Mouse (Mus musculus) gastrocnemius, adult 18-20 months (tissue): ENCODE results near the gene Pgs1. TPM values are rescaled to one million over a fixed set of nuclear protein-coding genes. Genes with fewer than 3 reads are reported as not detected.
A peak's percentile ranks its signal among the peaks of the same experiment; 100 is the strongest.

Experiments used
- DNase-seq: peaks from one replicate; pipeline ENCODE4 v3.0.0; 2021; ENCODE audit warnings: low spot score
- total RNA-seq, 2 experiments: library from RNA; stranded (reverse); gene quantifications; 2 replicates each; pipeline ENCODE4 v1.2.3; 2021

Pgs1 gene
- total RNA-seq, 2 experiments from 2014 or later: 17.6 to 18.5 TPM

- DNase-seq: no peak
Observed at GRCm38 (mm10) chr11:118000083-118000482, 14.0 kb downstream of the Pgs1 start.

DNA sequence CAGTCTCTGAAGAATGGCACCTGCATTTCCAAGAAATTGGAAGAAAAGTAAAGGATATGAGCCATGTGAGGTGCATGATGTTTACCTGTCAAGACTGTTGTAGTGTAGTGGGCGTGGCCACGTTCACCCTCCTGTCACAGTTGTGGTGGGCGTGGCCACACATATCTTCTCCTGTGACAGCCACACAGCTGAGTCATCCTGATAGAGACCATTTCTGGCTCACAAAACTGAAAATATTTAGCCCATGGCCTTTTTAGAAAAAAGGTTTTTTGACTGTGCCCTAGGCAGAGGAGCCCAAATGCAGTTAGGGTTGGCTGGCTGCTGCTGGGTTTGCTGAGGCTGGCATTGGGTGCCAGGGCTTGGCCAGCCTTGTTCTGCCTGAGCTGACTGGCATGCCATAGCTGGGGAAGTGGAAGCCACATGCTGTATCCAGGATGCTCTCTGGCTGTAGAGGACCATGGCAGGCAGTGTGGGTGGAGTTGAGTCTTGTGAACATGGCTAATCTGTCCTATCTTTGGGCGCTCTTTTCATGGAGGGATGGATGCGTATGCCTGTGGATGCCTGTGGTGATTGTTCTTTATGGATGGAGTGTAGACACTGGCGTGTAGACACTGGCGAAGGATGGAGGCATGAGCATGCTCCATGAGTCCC, 14.6 kb downstream of the Pgs1 start:
- DNase-seq: no peak

GRCm38 (mm10) chr11:118003176-118003575, 17.1 kb downstream of the Pgs1 start:
- no peak for DNase-seq

GRCm38 (mm10) chr11:118003718-118004117, 17.6 kb downstream of the Pgs1 start:
- DNase-seq: no peak

DNA sequence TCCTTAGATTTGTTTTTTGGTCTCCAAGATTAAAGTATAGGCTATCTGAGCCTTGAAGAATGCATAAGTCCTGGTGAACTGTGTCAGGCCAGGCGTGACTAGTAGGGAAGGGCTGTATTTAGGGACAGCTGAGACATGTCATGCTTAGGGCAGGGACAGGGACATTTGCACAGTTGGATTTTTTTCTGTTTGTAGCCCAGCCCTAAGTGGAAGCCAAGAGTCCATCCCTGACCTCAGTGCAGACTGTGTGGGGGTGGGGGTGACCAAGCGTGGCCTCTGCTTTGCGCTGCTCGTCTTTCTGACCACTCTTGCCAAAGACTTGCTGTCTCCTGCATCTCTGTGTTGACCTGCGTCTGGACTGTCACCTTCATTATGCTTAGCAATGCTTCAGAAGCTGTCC, 18.1 kb downstream of the Pgs1 start:
- DNase-seq: no peak

DNA sequence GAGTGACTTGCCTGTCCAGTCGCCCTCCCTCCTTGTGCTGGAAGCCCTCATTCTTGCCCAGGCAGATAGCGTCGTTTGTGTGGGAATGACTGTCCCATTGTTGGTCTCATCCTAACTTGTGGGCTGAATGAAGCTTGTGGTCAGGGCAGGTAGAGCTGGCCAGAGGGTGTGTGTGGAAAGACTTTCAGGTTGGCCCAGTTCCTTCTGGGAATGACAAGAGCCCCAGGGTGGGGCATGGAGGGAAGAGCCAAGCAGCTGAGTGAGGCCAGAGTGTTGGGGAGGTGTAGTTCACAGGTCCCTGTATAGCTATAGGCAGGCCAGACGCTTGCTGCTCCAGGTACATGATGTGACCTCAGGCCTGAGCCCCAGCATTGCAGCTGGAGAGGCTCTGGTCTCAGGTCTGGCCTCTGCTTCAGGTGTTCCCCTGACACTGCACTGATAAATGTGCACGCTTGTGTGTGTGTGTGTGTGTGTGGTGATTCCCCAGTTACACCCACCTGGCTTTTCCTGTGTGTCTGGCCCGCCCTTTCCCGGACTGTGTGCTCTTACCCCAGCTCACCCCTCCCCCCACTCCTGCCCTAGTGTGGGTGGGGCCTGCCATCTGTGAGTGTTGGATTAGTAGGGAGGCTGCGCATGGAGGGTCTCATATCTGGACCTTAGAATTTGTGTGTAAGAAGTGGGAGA, 21.5 kb downstream of the Pgs1 start:
- DNase-seq: no peak

DNA sequence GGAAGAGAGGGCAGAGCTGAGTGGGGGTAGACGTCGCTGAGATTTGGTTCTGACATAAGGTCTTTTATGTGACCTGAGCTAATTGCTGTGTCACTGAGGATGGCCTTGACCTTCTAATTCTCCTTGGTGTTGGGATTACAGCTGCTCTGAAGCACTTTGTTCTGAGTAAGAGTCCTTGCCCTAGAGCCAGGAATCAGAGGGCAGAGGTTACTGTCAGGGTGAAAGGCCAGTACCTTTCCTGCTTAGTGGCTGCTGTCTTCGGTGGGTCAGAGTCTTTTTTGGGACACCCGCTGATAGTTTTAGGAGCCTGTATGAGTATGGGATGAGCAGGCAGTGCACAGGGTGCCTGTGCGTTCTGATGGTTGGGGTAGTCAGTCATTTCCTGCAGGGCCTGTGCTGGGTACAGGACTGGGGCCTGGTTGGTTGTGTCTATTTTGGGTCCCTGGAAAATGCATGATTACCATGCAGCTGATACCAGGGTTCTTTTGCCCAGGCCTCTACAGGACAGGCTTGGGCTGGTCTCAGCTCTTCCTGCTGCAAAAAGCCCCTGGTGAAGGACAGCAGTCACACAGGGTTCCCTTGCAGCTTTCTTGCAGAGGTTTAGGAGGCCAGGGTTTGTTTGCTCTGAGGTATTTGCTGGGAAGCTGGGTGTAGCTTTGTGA, 22.2 kb downstream of the Pgs1 start:
- no peak for DNase-seq

DNA sequence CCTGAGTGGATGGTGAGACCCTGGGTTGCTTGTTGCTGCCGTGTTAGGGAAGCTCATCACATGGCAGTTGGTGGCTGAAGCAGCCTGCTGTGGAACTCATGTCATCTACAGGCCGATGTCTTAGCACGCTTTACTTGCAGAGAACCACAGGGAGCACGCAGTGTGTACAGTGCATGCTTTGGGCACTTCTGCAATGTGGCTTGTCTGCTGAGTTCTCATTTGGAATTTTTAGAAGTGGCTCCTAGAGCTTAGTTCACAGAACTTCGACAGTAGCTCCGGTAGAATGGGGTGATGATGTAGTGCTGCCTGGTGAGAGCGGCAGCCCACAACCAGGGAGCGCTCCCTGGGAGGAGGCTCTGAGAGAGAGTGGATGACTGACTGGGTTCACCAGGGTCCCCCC, 22.8 kb downstream of the Pgs1 start:
- no peak for DNase-seq

GRCm38 (mm10) chr11:118009865-118010571, 23.9 kb downstream of the Pgs1 start:
- DNase-seq: no peak

DNA sequence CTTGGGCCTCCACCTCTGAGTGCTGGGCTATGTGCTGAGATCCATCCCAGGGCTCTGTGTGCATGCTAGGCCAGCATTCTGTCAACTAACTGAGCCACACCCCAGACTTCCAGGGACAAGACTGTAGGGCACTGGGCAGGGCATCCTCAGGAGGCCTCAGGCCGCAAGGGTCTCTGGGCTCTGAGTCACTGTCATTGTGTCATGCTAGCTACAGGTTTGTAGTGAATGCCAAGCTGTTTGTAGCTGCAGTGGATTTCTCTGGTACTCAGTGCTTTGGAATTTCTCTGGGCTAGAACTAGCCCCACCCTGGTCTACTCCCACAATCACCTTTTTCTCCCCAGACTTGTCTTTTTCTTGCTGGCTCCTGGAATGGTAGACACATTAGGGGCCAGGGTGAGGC, 26.5 kb downstream of the Pgs1 start:
- DNase-seq: no peak

DNA sequence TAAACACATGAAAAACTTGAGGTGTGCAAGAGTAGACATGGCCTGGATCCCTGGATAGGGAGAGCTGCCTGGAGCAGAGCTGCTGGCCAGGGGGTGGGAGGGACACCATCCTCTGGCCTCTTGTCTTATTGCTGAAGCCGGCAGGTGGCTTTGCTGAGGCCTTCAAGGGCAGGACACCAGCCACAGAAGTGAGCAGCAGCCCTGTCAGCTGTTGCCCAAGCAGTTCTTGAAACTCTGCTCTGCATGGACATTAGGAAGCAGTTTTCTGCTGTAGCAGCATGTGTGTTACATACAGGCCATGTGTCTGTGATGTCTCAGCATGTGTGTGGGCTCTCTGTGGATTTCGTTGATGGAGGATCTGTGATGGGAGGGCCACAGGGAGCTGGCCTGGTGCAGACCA, 27.2 kb downstream of the Pgs1 start:
- no peak for DNase-seq

- DNase-seq: no peak
Observed at GRCm38 (mm10) chr11:118014391-118014995, 28.4 kb downstream of the Pgs1 start.

- DNase-seq: no peak
Observed at GRCm38 (mm10) chr11:118015381-118016145, 29.5 kb downstream of the Pgs1 start.

DNA sequence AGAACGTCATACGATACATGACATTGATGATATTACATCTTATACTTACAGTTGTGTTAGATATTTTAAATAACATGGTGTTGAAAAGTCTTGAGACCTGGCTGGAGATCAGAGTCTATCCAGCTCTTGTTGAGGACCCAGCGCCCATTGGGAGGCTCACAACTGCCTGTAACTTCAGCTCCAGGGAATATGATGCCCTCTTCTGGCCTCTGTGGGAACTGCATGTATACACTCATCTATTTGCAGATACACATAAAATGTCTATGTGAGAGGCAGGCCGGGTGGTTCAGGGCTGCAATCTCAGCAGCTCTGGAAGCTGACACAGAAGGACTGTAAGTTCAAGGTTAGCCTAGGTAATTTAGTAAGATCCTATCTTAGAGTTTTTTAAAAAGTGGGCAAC, 32.2 kb downstream of the Pgs1 start:
- DNase-seq: no peak

GRCm38 (mm10) chr11:118021806-118022205, 35.7 kb downstream of the Pgs1 start:
- peak; percentile 78 for DNase-seq

DNA sequence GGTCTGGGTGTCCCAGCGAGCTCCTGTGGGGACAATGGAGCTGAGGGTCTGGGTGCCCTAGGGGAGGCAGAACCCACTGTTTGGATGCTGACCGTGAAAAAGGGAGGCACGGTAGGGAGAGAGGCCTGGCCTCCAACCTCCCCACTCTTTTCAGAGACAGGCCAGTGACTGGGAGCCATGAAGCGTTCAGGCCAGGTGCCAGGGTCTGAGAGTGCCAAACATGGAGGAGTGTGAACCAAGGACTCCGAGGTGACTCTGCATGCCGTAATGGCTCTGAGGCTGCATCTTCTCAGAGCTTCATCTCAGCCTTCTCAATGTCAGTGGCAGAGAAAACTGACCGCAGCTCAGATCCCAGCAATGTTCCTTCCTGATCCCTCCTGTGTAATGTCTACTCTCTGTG, 37.4 kb downstream of the Pgs1 start:
- DNase-seq: no peak

- no peak for DNase-seq
Observed at GRCm38 (mm10) chr11:118024111-118024510, 38.0 kb downstream of the Pgs1 start.

GRCm38 (mm10) chr11:118029170-118029569, 43.1 kb downstream of the Pgs1 start:
- DNase-seq: no peak

DNA sequence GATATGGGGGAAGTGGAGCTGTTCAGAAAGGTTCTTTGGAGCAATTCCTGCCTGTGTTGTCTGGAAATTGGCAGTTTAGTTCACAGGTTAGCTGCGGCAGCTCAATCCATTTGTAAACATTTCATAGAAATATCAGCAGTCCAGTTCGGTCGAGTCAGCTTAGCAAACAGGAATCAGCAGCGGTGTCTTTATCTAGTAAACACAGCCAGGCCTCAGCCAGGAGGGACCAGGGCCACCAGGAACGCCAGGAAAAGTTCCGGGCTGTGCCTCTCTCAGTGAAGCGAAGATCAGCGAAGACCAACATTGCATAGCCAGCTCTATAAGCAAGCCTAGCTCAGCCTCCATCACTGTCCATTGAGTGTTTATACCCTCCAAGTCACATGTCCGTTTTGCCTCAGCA, 45.0 kb downstream of the Pgs1 start:
- DNase-seq: no peak

GRCm38 (mm10) chr11:118034395-118034794, 48.3 kb downstream of the Pgs1 start:
- DNase-seq: no peak

DNA sequence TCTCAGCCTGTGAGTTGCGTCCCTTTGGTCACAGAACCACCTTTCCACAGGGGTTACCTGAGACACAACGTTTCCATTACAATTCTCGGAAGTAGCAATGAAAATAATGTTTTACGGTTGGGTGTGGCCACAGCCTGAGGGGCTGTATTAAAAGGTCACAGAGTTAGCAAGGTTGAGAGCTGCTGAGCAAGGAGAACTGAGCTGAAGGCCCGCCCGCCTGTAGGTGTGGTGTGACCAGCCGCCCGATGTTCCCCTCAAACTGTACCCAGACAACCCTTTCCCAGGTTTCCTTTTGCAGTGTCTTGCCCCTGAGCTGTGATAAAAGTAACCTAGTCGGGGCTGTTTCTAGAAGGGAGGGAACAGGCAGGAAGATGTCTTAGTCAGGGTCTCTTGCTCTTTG, 49.0 kb downstream of the Pgs1 start:
- DNase-seq: no peak
